Mouse (Mus musculus): ENCODE measurements at regions not wholly inside any gene's neighbourhood (a gene's known extent, or its start where the extent isn't known, plus 50 kb on each side); places are given as distances from the start of the nearest gene placed in this dataset.

DNA sequence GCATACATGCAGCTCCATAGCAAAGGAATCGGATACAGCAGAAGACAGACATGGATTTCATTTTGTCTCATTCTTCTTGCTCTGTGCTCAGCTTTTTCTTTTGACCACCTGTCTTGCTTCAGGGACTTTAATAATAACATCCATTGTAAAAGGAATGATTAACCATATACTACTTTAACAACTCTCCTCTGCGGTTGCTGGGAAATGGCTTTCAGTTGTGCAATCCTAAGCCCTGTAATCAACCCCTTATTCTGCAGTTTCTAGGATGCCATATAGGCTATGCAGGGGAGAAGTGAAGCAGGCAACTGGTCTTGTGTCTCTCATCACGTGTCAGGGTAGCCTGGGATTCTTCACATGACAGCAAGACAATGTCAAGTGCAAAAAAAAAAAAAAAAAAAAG lies 135.8 kb upstream of the Igf1 start:
- no peak for DNase-seq (ENCODE audit: low spot score in 2 of 2)

DNA sequence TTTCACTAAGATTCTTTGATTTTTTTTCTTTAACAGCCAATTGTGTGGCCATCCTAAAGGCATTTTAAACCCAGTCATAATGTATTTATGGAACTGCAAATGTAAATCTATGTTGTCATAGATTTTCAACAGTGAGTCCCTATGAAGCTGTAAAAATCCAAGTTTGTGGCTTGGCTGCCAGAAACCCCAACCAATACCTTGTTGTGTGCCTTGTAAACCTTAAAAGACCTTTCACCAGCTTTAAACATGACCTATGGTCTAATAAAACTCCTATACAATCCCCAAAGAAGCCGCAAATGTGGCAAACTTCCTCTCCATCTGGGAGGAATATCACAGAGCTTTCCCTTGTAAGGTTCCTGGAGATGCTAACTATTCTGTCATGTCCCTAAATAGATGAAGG lies 125.4 kb upstream of the Igf1 start:
- no peak for DNase-seq (ENCODE audit: low spot score in 2 of 2)

DNA sequence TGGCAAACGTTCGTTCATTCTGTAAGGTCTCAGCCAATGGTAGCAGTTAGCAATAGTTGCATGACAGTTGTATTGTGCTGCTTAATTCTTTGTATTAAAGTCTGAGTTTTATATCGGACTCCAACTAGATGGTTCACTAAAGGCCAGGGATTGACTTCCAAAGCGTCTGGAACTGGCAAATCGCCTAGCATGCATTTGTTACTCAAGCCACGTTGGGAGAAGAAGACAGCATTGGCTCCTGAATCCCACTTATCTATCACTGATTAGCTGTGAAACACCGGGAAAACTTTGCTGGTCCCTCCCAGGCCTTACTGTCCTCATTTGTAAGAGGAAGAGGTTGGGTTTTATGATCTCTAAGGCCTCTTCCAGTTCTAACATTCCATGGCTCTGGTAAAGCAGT lies 124.8 kb upstream of the Igf1 start:
- DNase-seq (ENCODE audit: low spot score in 2 of 2): no peak

DNA sequence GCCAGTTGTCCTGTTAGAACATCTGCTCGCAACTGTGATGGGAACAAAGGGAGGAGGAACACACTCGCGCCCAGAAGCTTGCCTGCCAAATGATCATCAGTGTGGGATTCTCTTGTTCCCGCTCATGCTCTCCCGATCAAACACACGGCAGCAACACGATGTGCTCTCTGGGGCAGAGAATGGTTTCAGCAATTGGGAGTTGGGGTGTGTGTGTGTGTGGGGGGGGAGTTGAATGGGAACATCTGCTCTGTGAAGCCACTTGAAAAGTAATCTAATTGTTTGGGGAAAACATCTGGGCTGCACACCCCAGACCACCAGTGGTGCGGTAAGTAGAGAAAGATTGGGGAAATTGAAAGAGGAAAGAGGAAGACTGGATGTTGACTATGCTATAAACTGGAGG lies 117.7 kb upstream of the Igf1 start:
- no peak for DNase-seq (ENCODE audit: low spot score in 2 of 2)

DNA sequence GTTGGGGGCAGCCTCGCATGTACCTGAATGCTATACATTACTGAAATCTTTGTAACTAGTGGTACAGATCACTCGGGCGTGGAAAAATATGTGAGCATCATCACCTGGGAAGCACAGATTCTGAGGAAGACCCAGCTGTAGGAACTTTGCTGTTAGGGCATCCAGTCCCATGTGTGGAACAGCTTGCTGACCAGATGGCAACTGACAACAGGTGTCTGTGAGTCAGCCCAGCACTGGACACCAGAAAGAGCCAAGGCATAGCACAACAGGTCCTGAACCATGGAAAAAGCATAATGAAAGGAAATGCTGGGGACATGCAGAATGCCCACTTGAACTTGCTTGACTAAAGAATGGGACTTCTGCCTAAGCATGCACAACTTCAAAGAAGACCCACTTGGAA lies 115.3 kb upstream of the Igf1 start:
- DNase-seq (ENCODE audit: low spot score in 2 of 2): no peak

DNA sequence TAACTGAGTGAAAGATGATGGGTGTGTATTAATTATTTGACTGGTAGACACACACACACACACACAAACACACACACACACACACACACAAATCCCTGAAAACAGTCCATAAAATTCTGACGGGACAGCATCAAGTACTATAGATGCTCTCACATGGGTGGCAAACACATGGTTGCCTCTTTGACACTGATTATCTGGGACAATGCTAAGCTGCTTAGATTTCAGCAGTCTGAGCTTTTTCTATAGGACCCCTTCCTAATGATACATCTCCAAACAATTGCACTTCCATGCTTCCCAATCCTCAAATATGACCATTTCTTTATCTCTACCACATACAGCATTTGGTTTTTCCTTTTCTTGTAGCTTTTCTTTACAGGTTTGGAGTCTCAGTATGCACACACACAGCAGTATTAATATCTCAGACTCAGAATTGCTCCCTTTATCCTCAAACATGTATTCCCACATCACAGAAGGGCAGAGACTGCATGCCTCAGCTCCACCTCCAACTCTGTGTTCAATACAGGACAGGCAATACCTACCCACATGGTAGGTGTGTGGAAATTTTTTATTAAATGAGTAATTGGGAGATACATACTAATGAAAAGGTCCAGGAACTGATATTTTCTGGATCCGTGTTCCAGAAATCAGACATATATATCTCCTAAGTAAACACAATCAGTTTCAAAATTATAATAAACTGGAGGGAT lies 110.1 kb upstream of the Igf1 start:
- no peak for DNase-seq (ENCODE audit: low spot score in 2 of 2)

DNA sequence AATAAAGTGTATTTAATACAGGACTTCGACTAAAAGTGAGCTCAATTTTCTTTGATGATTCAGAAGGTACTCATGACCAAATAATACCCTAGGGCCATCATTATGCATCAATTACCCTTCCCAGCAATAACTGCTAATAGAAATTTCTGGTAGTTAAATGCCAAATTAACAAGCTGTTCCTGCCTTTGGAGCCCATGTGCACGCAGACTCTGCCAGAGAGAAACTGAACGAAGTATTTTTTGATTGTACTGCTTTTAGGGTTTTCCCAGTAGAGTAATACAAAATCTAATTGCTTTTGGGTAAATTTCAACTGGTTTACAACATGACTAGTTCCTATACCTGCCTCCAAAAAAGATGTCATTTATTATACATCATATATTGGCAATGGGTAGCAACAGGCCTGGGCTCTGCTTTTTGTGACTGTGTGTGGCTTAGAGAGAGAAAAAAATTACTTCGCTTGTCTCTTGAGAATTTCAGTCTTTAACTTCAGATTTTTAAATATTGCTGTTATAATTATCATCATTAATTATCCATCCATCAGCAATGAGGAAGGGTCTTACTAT lies 109.4 kb upstream of the Igf1 start:
- DNase-seq (ENCODE audit: low spot score in 2 of 2): no peak

DNA sequence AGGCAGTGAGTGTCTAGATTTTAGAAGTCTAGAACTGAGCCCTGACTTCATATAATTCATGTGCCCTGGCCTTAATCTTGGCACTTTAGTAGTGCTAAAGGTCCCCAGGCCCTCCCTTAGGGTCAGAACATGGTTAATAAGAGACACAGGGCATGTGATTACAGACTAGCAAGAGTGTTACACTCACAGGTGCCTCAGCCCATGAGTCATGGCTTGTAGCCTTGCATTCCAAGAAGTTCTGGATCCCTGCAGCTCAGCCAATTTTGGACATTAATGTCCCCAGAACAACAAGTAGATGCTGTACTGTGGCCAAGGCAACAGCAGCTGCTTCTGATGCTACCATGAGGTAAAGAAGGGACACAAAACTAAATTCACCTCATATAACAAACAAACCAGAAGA lies 107.7 kb upstream of the Igf1 start:
- DNase-seq (ENCODE audit: low spot score in 2 of 2): no peak

DNA sequence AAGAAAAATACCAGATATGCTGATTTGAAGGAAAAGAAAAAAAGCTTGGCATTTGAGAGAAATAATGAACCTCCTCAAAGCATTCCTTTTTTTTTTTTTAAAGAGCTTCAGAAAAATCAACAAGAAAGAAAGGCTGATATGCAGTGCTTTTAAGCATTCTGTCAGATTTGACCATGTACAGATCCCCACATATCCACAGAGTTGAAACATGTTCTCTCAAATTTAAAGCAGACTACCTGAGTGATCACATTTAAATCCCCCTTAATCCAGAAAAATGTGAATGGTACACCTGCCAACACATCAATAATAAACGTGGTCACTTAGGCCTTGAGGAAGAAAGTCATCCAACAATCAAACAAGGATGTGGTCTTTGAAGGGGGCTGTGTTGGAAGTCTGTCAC lies 107.1 kb upstream of the Igf1 start:
- no peak for DNase-seq (ENCODE audit: low spot score in 2 of 2)

DNA sequence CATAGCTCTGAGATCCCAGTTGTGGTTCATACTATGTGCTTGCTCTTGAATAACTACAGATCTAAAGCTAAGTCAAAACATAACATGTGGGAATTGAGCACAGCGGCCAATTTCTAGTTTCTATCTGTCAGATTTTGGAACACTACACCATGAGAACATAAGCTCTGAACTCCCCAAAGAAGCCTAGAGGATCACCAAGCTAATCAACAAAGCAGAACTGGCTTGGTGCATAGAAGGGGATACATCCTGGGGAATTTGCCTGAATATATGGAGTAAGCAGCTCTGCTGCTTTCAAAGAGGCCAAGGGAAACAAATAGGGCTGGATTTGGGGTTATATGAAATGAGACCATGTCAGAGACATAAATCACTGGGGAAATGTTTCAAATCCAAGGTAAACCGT lies 105.9 kb upstream of the Igf1 start:
- DNase-seq (ENCODE audit: low spot score in 2 of 2): no peak

DNA sequence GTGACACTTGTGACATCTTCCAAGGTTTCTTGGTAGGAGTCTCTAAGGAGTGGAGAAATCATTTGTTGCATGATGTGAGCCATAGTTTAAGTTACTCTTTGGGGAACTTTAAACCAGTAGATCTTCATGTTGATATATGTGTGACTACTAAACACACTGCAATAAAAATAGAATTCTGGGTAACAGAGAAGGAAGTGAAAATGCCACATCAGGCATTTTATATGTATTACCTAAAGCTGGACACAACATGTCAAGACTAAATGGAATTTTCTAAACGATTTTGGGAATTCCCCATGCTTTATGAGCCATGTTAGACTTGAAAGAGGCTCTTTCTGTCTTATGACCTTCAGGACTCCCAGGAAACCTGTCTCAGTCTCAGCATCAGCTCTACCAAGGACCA lies 104.6 kb upstream of the Igf1 start:
- no peak for DNase-seq (ENCODE audit: low spot score in 2 of 2)

DNA sequence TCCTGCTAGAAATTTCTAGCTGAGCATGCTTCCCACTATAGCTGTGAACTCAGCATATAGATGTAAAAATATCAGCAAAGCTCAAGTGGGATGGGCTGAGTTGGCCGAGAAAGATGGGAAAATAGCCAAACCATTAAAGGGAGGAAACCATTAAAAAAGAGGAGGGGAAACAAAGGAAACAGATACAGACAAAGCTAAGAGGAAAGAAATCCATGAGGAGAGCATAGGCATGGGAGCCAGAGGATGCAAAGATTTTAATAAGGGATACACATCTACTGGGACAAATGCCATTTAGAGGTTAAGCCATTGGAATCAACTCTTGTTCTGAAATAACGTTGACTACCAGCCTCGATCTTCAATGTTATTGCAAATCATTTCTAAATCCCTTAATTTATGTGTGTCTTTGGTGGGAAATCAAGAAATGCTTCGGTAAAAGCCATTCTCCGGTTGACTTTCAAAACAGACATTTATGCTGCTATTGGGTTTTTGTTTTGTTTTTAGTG lies 96.5 kb upstream of the Igf1 start:
- no peak for DNase-seq (ENCODE audit: low spot score in 2 of 2)

DNA sequence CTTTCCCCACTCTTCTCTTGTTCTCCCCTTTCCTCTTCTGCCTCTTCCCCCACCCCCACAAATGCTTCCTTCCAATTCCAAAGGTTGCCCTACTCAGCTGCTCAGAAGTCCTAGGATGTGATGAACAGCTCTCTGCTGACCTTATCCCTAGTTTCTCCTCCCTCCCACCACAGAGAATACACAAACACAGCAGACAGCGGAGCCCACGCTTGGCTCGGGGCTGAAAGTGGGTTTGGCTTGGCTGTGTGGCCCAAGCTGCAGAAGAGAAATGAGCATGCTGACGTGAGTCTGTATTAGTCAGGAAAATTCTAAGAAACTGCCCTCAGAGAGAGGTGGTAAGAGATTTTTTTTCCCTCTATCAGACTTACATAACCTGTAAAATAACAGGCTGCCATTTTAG lies 70.5 kb upstream of the Igf1 start:
- no peak for DNase-seq (ENCODE audit: low spot score in 2 of 2)

DNA sequence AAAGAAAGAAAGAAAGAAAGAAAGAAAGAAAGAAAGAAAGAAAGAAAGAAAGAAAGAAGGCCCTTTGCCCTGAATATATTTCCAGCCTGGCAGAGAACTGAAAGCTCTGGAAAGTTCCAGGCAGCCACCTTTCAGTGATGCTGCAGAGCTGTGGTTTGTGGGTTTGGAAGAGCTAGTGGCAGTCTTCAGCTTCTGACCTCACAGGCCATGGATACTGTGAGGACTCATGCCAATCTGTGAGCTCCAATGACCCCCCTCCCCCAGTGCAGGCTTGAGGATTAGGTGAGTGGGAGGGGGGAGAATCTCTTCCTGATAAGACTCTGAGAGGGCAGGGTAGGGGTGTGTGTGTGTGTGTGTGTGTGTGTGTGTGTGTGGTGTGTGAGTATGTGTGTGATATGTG lies 65.7 kb upstream of the Igf1 start:
- no peak for DNase-seq (ENCODE audit: low spot score in 2 of 2)

DNA sequence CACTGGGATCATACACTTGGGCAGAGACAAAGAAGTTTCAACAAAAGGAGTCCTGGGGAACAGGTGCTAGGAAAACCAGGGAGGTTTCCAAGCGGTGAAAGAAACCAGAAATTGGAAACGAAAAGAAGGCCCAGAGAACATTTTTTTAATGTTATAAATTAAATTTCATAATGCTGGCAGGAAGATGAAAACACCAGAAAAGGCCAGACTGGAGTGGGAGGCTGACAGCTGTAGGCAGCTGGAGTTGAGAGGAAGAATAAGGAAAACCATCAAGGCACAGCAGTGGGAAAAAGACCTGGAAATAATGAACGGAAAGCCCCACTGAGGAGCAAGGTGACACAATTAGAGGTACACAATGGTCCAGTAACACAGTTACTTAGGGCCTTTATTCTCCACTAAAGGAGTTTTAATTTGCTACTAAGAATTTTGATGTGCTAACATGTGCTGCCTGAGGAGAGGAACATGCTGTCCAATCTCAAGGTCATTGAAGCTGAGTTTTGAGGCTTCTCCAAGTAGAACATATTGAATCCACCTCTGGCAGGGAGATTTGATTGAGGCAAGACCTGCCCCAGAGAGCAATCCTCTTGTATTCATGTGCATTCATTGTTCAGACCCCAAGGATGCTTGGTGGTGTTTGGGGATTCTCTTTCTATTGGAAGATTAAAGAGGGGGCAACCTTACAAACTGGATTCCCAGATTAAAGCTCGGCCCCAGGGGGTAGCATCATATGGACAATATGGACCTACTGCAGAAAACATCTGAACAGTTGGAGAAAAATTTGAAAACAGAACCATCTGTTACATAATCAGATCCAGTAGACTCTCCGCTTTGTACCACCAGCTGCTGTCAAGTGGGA lies 53.9 kb upstream of the Igf1 start:
- DNase-seq (ENCODE audit: low spot score in 2 of 2): no peak

DNA sequence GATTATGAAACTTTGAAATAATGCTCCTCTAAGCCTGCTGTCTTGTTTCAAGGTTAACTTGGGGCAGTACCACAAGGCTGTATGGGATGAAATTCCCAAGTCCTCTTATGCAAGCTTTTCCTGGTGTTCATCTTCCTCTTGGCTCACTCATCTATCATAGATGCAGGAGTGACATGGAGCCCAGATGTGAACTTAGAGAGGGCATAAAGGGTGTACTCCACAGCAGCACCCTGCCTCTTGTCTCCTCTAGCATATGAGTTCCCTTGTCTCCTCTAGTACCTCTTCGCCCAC lies 53.3 kb upstream of the Igf1 start:
- no peak for DNase-seq (ENCODE audit: low spot score in 2 of 2)
